ENCODE assay signal across 8 mouse cellular contexts in the genomic region with DNA sequence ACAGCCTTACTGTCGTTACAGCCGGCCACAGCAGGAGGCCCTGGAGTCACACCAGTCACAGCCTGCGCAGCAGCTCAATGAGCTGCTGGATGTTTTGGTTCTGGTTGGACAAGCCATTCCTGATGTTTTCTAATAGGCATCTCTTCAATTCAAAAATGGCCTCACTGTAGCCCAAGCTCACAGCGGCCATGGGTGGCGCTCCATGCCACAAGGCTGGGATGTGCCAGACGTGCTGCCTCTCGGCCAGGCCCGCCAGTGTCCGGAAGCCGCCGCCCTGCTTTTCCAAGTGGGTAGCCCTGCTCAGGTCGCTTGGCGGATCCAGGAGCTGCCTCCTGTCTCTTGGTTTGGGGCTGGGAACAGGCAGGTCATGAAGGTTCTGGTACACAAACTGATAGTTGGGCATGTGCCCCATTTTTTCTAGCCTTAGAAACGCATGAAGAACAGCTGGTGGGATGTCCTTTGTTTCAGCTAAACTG. TPM values are rescaled to one million over a fixed set of nuclear protein-coding genes. Genes with fewer than 3 reads are reported as not detected.
DNase-seq lines count a peak whose midpoint lies in the region; ATAC-seq and TF ChIP-seq lines count a peak whose summit lies in the region.

A gene (minus strand): TSS at position 51 of the 476 bp plus-strand sequence.

- no peak within 1 kb of the TSS for H3K27ac ChIP-seq in left cerebral cortex, adult 2 months
- H3K27ac ChIP-seq in bone marrow, adult 2 months (ENCODE audit: control insufficient read depth, insufficient read depth, low read depth, low read length, poor library complexity), result no peak within 1 kb of the TSS
- no peak within 1 kb of the TSS for H3K27ac ChIP-seq in intestine, embryonic 15.5 days

- TF ChIP-seq POLR2A in bone marrow, adult 2 months (IDR thresholded peaks at IDR 0.05; ENCODE audit: borderline replicate concordance, control insufficient read depth, low read depth, low read length), result no peak

- no peak for ATAC-seq in intestine, embryonic 15.5 days
- no peak for ATAC-seq in megakaryocyte progenitor cell, adult 5-6 weeks (replicated peaks; ENCODE audit: poor library complexity)

- WGBS in bone marrow, adult 2 months, result 94% methylated on average over 14 of the region's 14 CpGs
- 82% methylated on average over 14 of the region's 14 CpGs for WGBS in intestine, embryonic 15.5 days

- DNase-seq in left cerebral cortex, adult 2 months (ENCODE audit: extremely low spot score in 1 of 2, low spot score in 2 of 2), result peak in 1 of 2 experiments; percentile 8
- no peak for DNase-seq in left cerebral cortex, adult 9 months (ENCODE audit: low spot score in 2 of 2)
- DNase-seq in gastrocnemius, postnatal 4 days (ENCODE audit: low spot score in 2 of 2), result no peak
- no peak for DNase-seq in right cerebral cortex, postnatal 25 days
- no peak for DNase-seq in cerebellum, postnatal 36 days

- intact Hi-C loops in left cerebral cortex, adult 2 months (cut with DNase I), result no loop called here

- H3K4me2 ChIP-seq in intestine, embryonic 15.5 days (replicated peaks), result no peak within 1 kb of the TSS

- no peaks in the 10 kb centered on the region for H3K9me3 ChIP-seq in intestine, embryonic 15.5 days

- H3K27me3 ChIP-seq in intestine, embryonic 15.5 days (replicated peaks), result no peaks in the 10 kb centered on the region

- H3K9ac ChIP-seq in intestine, embryonic 15.5 days, result no peak within 1 kb of the TSS

- H3K4me1 ChIP-seq in bone marrow, adult 2 months (ENCODE audit: control insufficient read depth, insufficient read depth, low read length), result no peaks in the 10 kb centered on the region
- H3K4me1 ChIP-seq in intestine, embryonic 15.5 days (replicated peaks), result no peaks in the 10 kb centered on the region

- H3K4me3 ChIP-seq in left cerebral cortex, adult 2 months, result no peak within 1 kb of the TSS
- no peak within 1 kb of the TSS for H3K4me3 ChIP-seq in bone marrow, adult 2 months (replicated peaks; ENCODE audit: control insufficient read depth, low read depth, low read length)
- H3K4me3 ChIP-seq in intestine, embryonic 15.5 days (replicated peaks), result no peak within 1 kb of the TSS

- no peak for TF ChIP-seq CTCF in left cerebral cortex, adult 2 months (IDR thresholded peaks at IDR 0.05)
- TF ChIP-seq CTCF in bone marrow, adult 2 months (IDR thresholded peaks at IDR 0.05; ENCODE audit: control insufficient read depth, insufficient read depth, low read length), result no peak

- peaks cover 29% of the 10 kb centered on the region for H3K36me3 ChIP-seq in intestine, embryonic 15.5 days

RNA-seq across cellular contexts. Expression of the gene that starts here (rescaled TPM):
- total RNA-seq in left cerebral cortex, adult 2 months (2021), result 10 to 100 TPM; 54.9 to 67.2 TPM
- polyA plus RNA-seq in bone marrow, adult 2 months (2011; ENCODE audit: insufficient read depth, insufficient read length, low replicate concordance, missing spikeins), result 28.2 and 49.7 TPM in 2 replicates
- total RNA-seq in gastrocnemius, postnatal 4 days (2021), result 10 to 100 TPM; 67.8 to 84.1 TPM
- polyA plus RNA-seq in intestine, embryonic 15.5 days (2015; fragmentation: Nextera tagmentation; extraction: Ambion mirVana), result 209 and 230 TPM in 2 replicates
- 85.7 and 101 TPM in 2 replicates for total RNA-seq in megakaryocyte progenitor cell, adult 5-6 weeks (2015)
- 42.5 and 58.5 TPM in 2 replicates for total RNA-seq in megakaryocyte progenitor cell, adult 5-6 weeks (2017)
